In the genomic region with DNA sequence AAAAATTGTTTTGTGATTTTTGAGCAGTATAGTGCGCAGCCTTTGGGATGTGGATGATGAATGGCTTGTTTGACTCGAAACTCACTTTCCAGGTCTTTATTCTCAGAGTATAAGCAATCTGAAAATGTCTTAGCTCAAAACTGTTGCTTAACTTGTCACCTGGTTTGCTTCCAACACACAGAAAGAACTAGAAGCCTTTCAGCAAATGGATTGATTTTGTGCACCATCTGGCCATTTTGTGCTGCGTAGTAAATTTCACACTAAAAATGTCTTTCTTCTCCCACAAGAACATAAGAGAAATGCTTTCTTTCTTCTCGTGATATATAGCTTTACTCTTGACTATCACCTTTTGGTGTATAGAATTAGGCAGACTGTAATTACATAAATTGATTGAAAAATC, we compare ENCODE assay signal across 28 mouse cellular contexts.
DNase-seq lines count a peak whose midpoint lies in the region; ATAC-seq and TF ChIP-seq lines count a peak whose summit lies in the region.
"Had no signal": no experiment of that assay in that cellular context is flagged by ENCODE, and none has a peak within 500 bp of the region (broad histone marks: within the 10 kb centered on the region; RNA-seq: fewer than 3 reads in every experiment).

No protein-coding gene starts in this region.

- H3K4me1 ChIP-seq in forebrain, postnatal 0 days (ENCODE audit: insufficient read depth): no peaks in the 10 kb centered on the region; the same call in 1 of the 2 replicates
- H3K4me1 ChIP-seq in forebrain, embryonic 13.5 days: peaks cover 6% of the 10 kb centered on the region; the same call in 1 of the 2 replicates
- peaks cover 4% of the 10 kb centered on the region for H3K4me1 ChIP-seq in midbrain, embryonic 10.5 days
- H3K4me1 ChIP-seq: embryonic facial prominence, embryonic 10.5 days; embryonic facial prominence, embryonic 15.5 days; heart, embryonic 13.5 days had no signal

- H3K27ac ChIP-seq in forebrain, postnatal 0 days (ENCODE audit: low read depth, low read length): no peak overlapping the region
- H3K27ac ChIP-seq in forebrain, embryonic 13.5 days: no peak overlapping the region
- no peak overlapping the region for H3K27ac ChIP-seq in layer of hippocampus, adult 2 months
- no peak overlapping the region for H3K27ac ChIP-seq in midbrain, embryonic 10.5 days (replicated peaks)
- H3K27ac ChIP-seq: embryonic facial prominence, embryonic 10.5 days; embryonic facial prominence, embryonic 15.5 days; forebrain, embryonic 15.5 days; heart, embryonic 13.5 days; hindbrain, embryonic 14.5 days; liver, embryonic 14.5 days; macrophage; stomach, postnatal 0 days had no signal

- no peak for ATAC-seq in forebrain, postnatal 0 days
- no peak for ATAC-seq in forebrain, embryonic 13.5 days
- ATAC-seq: forebrain, embryonic 15.5 days; intestine, postnatal 0 days; Patski had no signal

- WGBS in forebrain, postnatal 0 days: 69% methylated on average over 4 of the region's 4 CpGs
- 90% methylated on average over 4 of the region's 4 CpGs for WGBS in forebrain, embryonic 13.5 days
- 93% methylated on average over 4 of the region's 4 CpGs for WGBS in midbrain, embryonic 10.5 days

- no peak for TF ChIP-seq CTCF in forebrain, postnatal 0 days (IDR thresholded peaks at IDR 0.05; ENCODE audit: low read depth)
- no peak for TF ChIP-seq CTCF in layer of hippocampus, adult 2 months (conservative IDR thresholded peaks at IDR 0.05)

- H3K27me3 ChIP-seq in forebrain, postnatal 0 days (ENCODE audit: insufficient read depth, low read length): no peaks in the 10 kb centered on the region
- H3K27me3 ChIP-seq in forebrain, embryonic 13.5 days: no peaks in the 10 kb centered on the region
- H3K27me3 ChIP-seq in midbrain, embryonic 10.5 days (ENCODE audit: low read depth, poor library complexity, severe bottlenecking): no peaks in the 10 kb centered on the region
- H3K27me3 ChIP-seq: embryonic facial prominence, embryonic 15.5 days; forebrain, embryonic 15.5 days; heart, embryonic 13.5 days had no signal

- H3K4me3 ChIP-seq in forebrain, postnatal 0 days (ENCODE audit: low read depth, low read length): no peak overlapping the region
- H3K4me3 ChIP-seq in forebrain, embryonic 13.5 days: no peak overlapping the region
- H3K4me3 ChIP-seq in layer of hippocampus, adult 2 months: no peak overlapping the region
- H3K4me3 ChIP-seq in midbrain, embryonic 10.5 days: no peak overlapping the region
- H3K4me3 ChIP-seq: embryonic facial prominence, embryonic 10.5 days; embryonic facial prominence, embryonic 15.5 days; forebrain, embryonic 15.5 days; heart, embryonic 13.5 days had no signal

- H3K4me2 ChIP-seq in forebrain, postnatal 0 days (ENCODE audit: low read depth): no peak overlapping the region
- H3K4me2 ChIP-seq in forebrain, embryonic 13.5 days: no peak overlapping the region
- H3K4me2 ChIP-seq: embryonic facial prominence, embryonic 15.5 days; forebrain, embryonic 15.5 days; heart, embryonic 13.5 days; hindbrain, embryonic 14.5 days had no signal

- DNase-seq in forebrain, postnatal 0 days: peak; percentile 66
- DNase-seq in layer of hippocampus, adult 2 months (ENCODE audit: low spot score in 2 of 2): peak; percentile 34 to 39
- DNase-seq in layer of hippocampus, adult 9-10 months (ENCODE audit: low spot score): no peak
- peak; percentile 17 for DNase-seq in right cerebral cortex, postnatal 25 days
- DNase-seq in right cerebral cortex, postnatal 4 days: no peak
- no peak for DNase-seq in midbrain, embryonic 10.5 days (ENCODE audit: low spot score)
- DNase-seq: adrenal gland, postnatal 10 days; cerebellum, adult 2 months; cerebellum, postnatal 14 days; heart, postnatal 10 days; kidney, postnatal 14 days; liver; lung, adult 2 months; lung, postnatal 10 days; midbrain, embryonic 14.5 days; thymus, adult 2 months; thymus, postnatal 36 days had no signal

- H3K9me3 ChIP-seq in forebrain, postnatal 0 days (ENCODE audit: low read length): no peaks in the 10 kb centered on the region
- H3K9me3 ChIP-seq in forebrain, embryonic 13.5 days (replicated peaks): no peaks in the 10 kb centered on the region
- no peaks in the 10 kb centered on the region for H3K9me3 ChIP-seq in midbrain, embryonic 10.5 days (replicated peaks)
- H3K9me3 ChIP-seq: embryonic facial prominence, embryonic 10.5 days; embryonic facial prominence, embryonic 15.5 days; forebrain, embryonic 15.5 days; heart, embryonic 13.5 days had no signal

- no peaks in the 10 kb centered on the region for H3K36me3 ChIP-seq in forebrain, postnatal 0 days (ENCODE audit: insufficient read depth)
- H3K36me3 ChIP-seq in forebrain, embryonic 13.5 days (ENCODE audit: poor library complexity, severe bottlenecking): no peaks in the 10 kb centered on the region
- no peaks in the 10 kb centered on the region for H3K36me3 ChIP-seq in midbrain, embryonic 10.5 days
- H3K36me3 ChIP-seq: embryonic facial prominence, embryonic 10.5 days; embryonic facial prominence, embryonic 15.5 days; forebrain, embryonic 15.5 days; heart, embryonic 13.5 days had no signal

- H3K9ac ChIP-seq in forebrain, postnatal 0 days: no peak overlapping the region
- no peak overlapping the region for H3K9ac ChIP-seq in forebrain, embryonic 13.5 days
- H3K9ac ChIP-seq: embryonic facial prominence, embryonic 15.5 days; forebrain, embryonic 15.5 days; heart, embryonic 13.5 days; hindbrain, embryonic 14.5 days; liver, embryonic 14.5 days had no signal

Comparison
In these comparisons a context has a peak if more than half of its experiments do, and no peak if none do; other contexts are left out.
1. DNase-seq: peak in forebrain, postnatal 0 days (single experiment), layer of hippocampus, adult 2 months (2 of 2) and right cerebral cortex, postnatal 25 days (single experiment); none in layer of hippocampus, adult 9-10 months (single experiment), right cerebral cortex, postnatal 4 days (single experiment) and midbrain, embryonic 10.5 days (single experiment).